Mouse (Mus musculus): Measurements from ENCODE around the gene Cfap43. TPM values are rescaled to one million over a fixed set of nuclear protein-coding genes. Genes with fewer than 3 reads are reported as not detected.

Gene Cfap43
- polyA plus RNA-seq, 1 experiment from 2014 or later: 0.16 TPM

- 69% methylated on average over 9 of the region's 9 CpGs for WGBS
Measured at GRCm38 (mm10) chr19:47936938-47937337, 17.9 kb upstream of the Cfap43 start.

GRCm38 (mm10) chr19:47936490-47936889 lies 17.4 kb upstream of the Cfap43 start:
- Histone ChIP-seq H3K4me2 (ENCODE audit: low read length) (no peak overlapping the region), H3K36me3 (ENCODE audit: control insufficient read depth, insufficient read depth, low read length) (no peaks in the 10 kb centered on the region), H3K9ac (ENCODE audit: low read length) (no peak overlapping the region), H3K4me3 (ENCODE audit: control insufficient read depth in 1 of 2, insufficient read depth in 1 of 2, low read depth in 1 of 2, low read length in 2 of 2) (no peak overlapping the region), H3K4me1 (ENCODE audit: control insufficient read depth in 2 of 2, insufficient read depth in 2 of 2, low read length in 2 of 2) (peaks cover 3 to 5% of the 10 kb centered on the region in 2 experiments), H3K9me3 (ENCODE audit: control insufficient read depth, low read length) (no peaks in the 10 kb centered on the region), H3K27me3 (ENCODE audit: control insufficient read depth, insufficient read depth, low read length) (peaks cover 24% of the 10 kb centered on the region), H3K27ac (replicated peaks in 1 of 2; ENCODE audit: control insufficient read depth in 1 of 2, insufficient read depth in 1 of 2, low read depth in 2 of 2, low read length in 2 of 2) (no peak overlapping the region)
- no peak for ATAC-seq (ENCODE audit: insufficient number of reproducible peaks, insufficient read depth, low FRiP score, low read depth)
- 89% methylated on average over 11 of the region's 11 CpGs for WGBS

More at GRCm38 (mm10) chr19:47936938-47937337, 17.9 kb upstream of the Cfap43 start:
- ATAC-seq (ENCODE audit: insufficient number of reproducible peaks, insufficient read depth, low FRiP score, low read depth): no peak
- Histone ChIP-seq H3K27me3 (ENCODE audit: control insufficient read depth, insufficient read depth, low read length) (peaks cover 24% of the 10 kb centered on the region), H3K4me2 (ENCODE audit: low read length) (peak overlapping the region; percentile 88), H3K9me3 (ENCODE audit: control insufficient read depth, low read length) (no peaks in the 10 kb centered on the region), H3K4me3 (ENCODE audit: control insufficient read depth in 1 of 2, insufficient read depth in 1 of 2, low read depth in 1 of 2, low read length in 2 of 2) (peak overlapping the region in 1 of 2 experiments; percentile 36; a peak in 2 of 4 replicates), H3K4me1 (ENCODE audit: control insufficient read depth in 2 of 2, insufficient read depth in 2 of 2, low read length in 2 of 2) (peaks cover 3 to 5% of the 10 kb centered on the region in 2 experiments), H3K27ac (replicated peaks in 1 of 2; ENCODE audit: control insufficient read depth in 1 of 2, insufficient read depth in 1 of 2, low read depth in 2 of 2, low read length in 2 of 2) (no peak overlapping the region), H3K36me3 (ENCODE audit: control insufficient read depth, insufficient read depth, low read length) (no peaks in the 10 kb centered on the region), H3K9ac (ENCODE audit: low read length) (no peak overlapping the region)

- no peak overlapping the region for H3K9ac ChIP-seq (ENCODE audit: low read length)
- ATAC-seq (ENCODE audit: insufficient number of reproducible peaks, insufficient read depth, low FRiP score, low read depth): no peak
- H3K36me3 ChIP-seq (ENCODE audit: control insufficient read depth, insufficient read depth, low read length): no peaks in the 10 kb centered on the region
- peaks cover 3 to 5% of the 10 kb centered on the region in 2 experiments for H3K4me1 ChIP-seq (ENCODE audit: control insufficient read depth in 2 of 2, insufficient read depth in 2 of 2, low read length in 2 of 2)
- WGBS: 73% methylated on average over 6 of the region's 6 CpGs
- H3K27ac ChIP-seq (replicated peaks in 1 of 2; ENCODE audit: control insufficient read depth in 1 of 2, insufficient read depth in 1 of 2, low read depth in 2 of 2, low read length in 2 of 2): no peak overlapping the region
- no peaks in the 10 kb centered on the region for H3K9me3 ChIP-seq (ENCODE audit: control insufficient read depth, low read length)
- H3K4me2 ChIP-seq (ENCODE audit: low read length): no peak overlapping the region
- H3K27me3 ChIP-seq (ENCODE audit: control insufficient read depth, insufficient read depth, low read length): peaks cover 20% of the 10 kb centered on the region
- H3K4me3 ChIP-seq (ENCODE audit: control insufficient read depth in 1 of 2, insufficient read depth in 1 of 2, low read depth in 1 of 2, low read length in 2 of 2): no peak overlapping the region
Measured at GRCm38 (mm10) chr19:47935530-47935929, 16.4 kb upstream of the Cfap43 start.

GRCm38 (mm10) chr19:47934636-47935238 lies 15.7 kb upstream of the Cfap43 start:
- WGBS: 70% methylated on average over 16 of the region's 16 CpGs
- Histone ChIP-seq H3K27ac (replicated peaks in 1 of 2; ENCODE audit: control insufficient read depth in 1 of 2, insufficient read depth in 1 of 2, low read depth in 2 of 2, low read length in 2 of 2) (no peak overlapping the region), H3K27me3 (ENCODE audit: control insufficient read depth, insufficient read depth, low read length) (peaks cover 15% of the 10 kb centered on the region), H3K9me3 (ENCODE audit: control insufficient read depth, low read length) (no peaks in the 10 kb centered on the region), H3K36me3 (ENCODE audit: control insufficient read depth, insufficient read depth, low read length) (no peaks in the 10 kb centered on the region), H3K4me1 (ENCODE audit: control insufficient read depth in 2 of 2, insufficient read depth in 2 of 2, low read length in 2 of 2) (peaks cover 3 to 5% of the 10 kb centered on the region in 2 experiments), H3K4me3 (ENCODE audit: control insufficient read depth in 1 of 2, insufficient read depth in 1 of 2, low read depth in 1 of 2, low read length in 2 of 2) (no peak overlapping the region), H3K9ac (ENCODE audit: low read length) (no peak overlapping the region), H3K4me2 (ENCODE audit: low read length) (no peak overlapping the region)
- no peak for ATAC-seq (ENCODE audit: insufficient number of reproducible peaks, insufficient read depth, low FRiP score, low read depth)

- Histone ChIP-seq H3K4me2 (ENCODE audit: low read length) (no peak overlapping the region), H3K27ac (replicated peaks in 1 of 2; ENCODE audit: control insufficient read depth in 1 of 2, insufficient read depth in 1 of 2, low read depth in 2 of 2, low read length in 2 of 2) (no peak overlapping the region), H3K36me3 (ENCODE audit: control insufficient read depth, insufficient read depth, low read length) (no peaks in the 10 kb centered on the region), H3K4me3 (ENCODE audit: control insufficient read depth in 1 of 2, insufficient read depth in 1 of 2, low read depth in 1 of 2, low read length in 2 of 2) (no peak overlapping the region), H3K9me3 (ENCODE audit: control insufficient read depth, low read length) (no peaks in the 10 kb centered on the region), H3K27me3 (ENCODE audit: control insufficient read depth, insufficient read depth, low read length) (peaks cover 15% of the 10 kb centered on the region), H3K9ac (ENCODE audit: low read length) (no peak overlapping the region), H3K4me1 (ENCODE audit: control insufficient read depth in 2 of 2, insufficient read depth in 2 of 2, low read length in 2 of 2) (peaks cover 3 to 5% of the 10 kb centered on the region in 2 experiments)
- no peak for ATAC-seq (ENCODE audit: insufficient number of reproducible peaks, insufficient read depth, low FRiP score, low read depth)
- 82% methylated on average over 8 of the region's 8 CpGs for WGBS
Measured at GRCm38 (mm10) chr19:47934146-47934545, 15.1 kb upstream of the Cfap43 start.

- 44% methylated on average over 7 of the region's 7 CpGs for WGBS
- Histone ChIP-seq H3K9me3 (ENCODE audit: control insufficient read depth, low read length) (no peaks in the 10 kb centered on the region), H3K27ac (replicated peaks in 1 of 2; ENCODE audit: control insufficient read depth in 1 of 2, insufficient read depth in 1 of 2, low read depth in 2 of 2, low read length in 2 of 2) (no peak overlapping the region), H3K36me3 (ENCODE audit: control insufficient read depth, insufficient read depth, low read length) (no peaks in the 10 kb centered on the region), H3K27me3 (ENCODE audit: control insufficient read depth, insufficient read depth, low read length) (no peaks in the 10 kb centered on the region), H3K9ac (ENCODE audit: low read length) (no peak overlapping the region), H3K4me3 (ENCODE audit: control insufficient read depth in 1 of 2, insufficient read depth in 1 of 2, low read depth in 1 of 2, low read length in 2 of 2) (no peak overlapping the region), H3K4me1 (ENCODE audit: control insufficient read depth in 2 of 2, insufficient read depth in 2 of 2, low read length in 2 of 2) (no peaks in the 10 kb centered on the region), H3K4me2 (ENCODE audit: low read length) (no peak overlapping the region)
- peak; percentile 78 for ATAC-seq (ENCODE audit: insufficient number of reproducible peaks, insufficient read depth, low FRiP score, low read depth)
Measured at GRCm38 (mm10) chr19:47931982-47932638, 13.0 kb upstream of the Cfap43 start.

- ATAC-seq (ENCODE audit: insufficient number of reproducible peaks, insufficient read depth, low FRiP score, low read depth): no peak
- Histone ChIP-seq H3K9me3 (ENCODE audit: control insufficient read depth, low read length) (0 out of 2 replicates have a peak, but pooled peaks cover 2% of the 10 kb centered on the region), H3K9ac (ENCODE audit: low read length) (no peak overlapping the region), H3K4me3 (ENCODE audit: control insufficient read depth in 1 of 2, insufficient read depth in 1 of 2, low read depth in 1 of 2, low read length in 2 of 2) (no peak overlapping the region), H3K4me1 (ENCODE audit: control insufficient read depth in 2 of 2, insufficient read depth in 2 of 2, low read length in 2 of 2) (0 out of 4 replicates have a peak, but pooled peaks cover 0 to 2% of the 10 kb centered on the region in 2 experiments), H3K27me3 (ENCODE audit: control insufficient read depth, insufficient read depth, low read length) (no peaks in the 10 kb centered on the region), H3K4me2 (ENCODE audit: low read length) (no peak overlapping the region), H3K27ac (replicated peaks in 1 of 2; ENCODE audit: control insufficient read depth in 1 of 2, insufficient read depth in 1 of 2, low read depth in 2 of 2, low read length in 2 of 2) (no peak overlapping the region), H3K36me3 (ENCODE audit: control insufficient read depth, insufficient read depth, low read length) (no peaks in the 10 kb centered on the region)
- 78% methylated on average over 4 of the region's 4 CpGs for WGBS
Measured at GRCm38 (mm10) chr19:47929043-47929442, 10.0 kb upstream of the Cfap43 start.

Data from heart, embryonic 14.5 days (tissue).